Mouse (Mus musculus) heart, postnatal 25 days (tissue): ENCODE measurements around the gene Plekha5. TPM values are rescaled to one million over a fixed set of nuclear protein-coding genes. Genes with fewer than 3 reads are reported as not detected.
A peak's percentile ranks its signal among the peaks of the same experiment; 100 is the strongest.
"Not testable (repeated sequence)": the region's sequence is repeated elsewhere in the genome, so short reads cannot be mapped to it uniquely, and the experiment has no call there.

ENCODE experiments used
- DNase-seq: peaks from one replicate; pipeline ENCODE4 v3.0.0; 2022; ENCODE audit warnings: low spot score
- intact Hi-C: fragments of 180-260 bp; cut with DNase I; formaldehyde crosslinking; loops from one replicate; pipeline ENCODE4 v1.15.1; 2025
- total RNA-seq, 2 experiments: library from RNA; stranded (reverse); gene quantifications; 2 replicates each; pipeline ENCODE4 v1.2.3; 2021

The Plekha5 gene
- total RNA-seq, 2 experiments from 2014 or later: 27.2 to 31.0 TPM

GRCm38 (mm10) chr6:140559411-140559810, 135.6 kb downstream of the Plekha5 start:
- intact Hi-C loops: no loop called here
- DNase-seq: no peak

GRCm38 (mm10) chr6:140561151-140561916, 137.5 kb downstream of the Plekha5 start:
- intact Hi-C loops: no loop called here
- no peak for DNase-seq

- no peak for DNase-seq
- intact Hi-C loops: no loop called here
Observed at GRCm38 (mm10) chr6:140561917-140562590, 138.2 kb downstream of the Plekha5 start.

GRCm38 (mm10) chr6:140567199-140567598, 143.3 kb downstream of the Plekha5 start:
- intact Hi-C loops: no loop called here

DNA sequence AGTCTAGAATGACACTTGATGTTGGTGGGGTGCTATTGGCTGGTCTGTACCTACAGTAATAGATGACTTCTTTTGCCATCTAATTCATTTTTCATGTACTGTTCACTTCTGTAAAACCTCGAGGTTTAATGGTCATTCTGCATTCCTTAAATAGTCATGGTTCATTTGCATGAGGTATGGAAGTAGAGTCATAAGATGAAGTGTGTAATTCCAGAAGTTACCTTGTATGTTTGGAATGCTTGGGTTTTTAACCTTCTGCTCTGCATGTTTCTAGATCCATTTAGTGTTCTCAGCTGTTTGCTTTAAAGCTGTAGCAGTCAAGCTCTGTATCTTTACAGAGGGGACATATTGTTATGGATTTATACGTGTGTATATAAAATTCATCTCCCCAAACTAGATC, 144.0 kb downstream of the Plekha5 start:
- intact Hi-C loops: no loop called here
- no peak for DNase-seq

More at GRCm38 (mm10) chr6:140567199-140567598, 143.3 kb downstream of the Plekha5 start:
- no peak for DNase-seq

- intact Hi-C loops: no loop called here
- no peak for DNase-seq
Observed at GRCm38 (mm10) chr6:140570152-140570551, 146.3 kb downstream of the Plekha5 start.

DNA sequence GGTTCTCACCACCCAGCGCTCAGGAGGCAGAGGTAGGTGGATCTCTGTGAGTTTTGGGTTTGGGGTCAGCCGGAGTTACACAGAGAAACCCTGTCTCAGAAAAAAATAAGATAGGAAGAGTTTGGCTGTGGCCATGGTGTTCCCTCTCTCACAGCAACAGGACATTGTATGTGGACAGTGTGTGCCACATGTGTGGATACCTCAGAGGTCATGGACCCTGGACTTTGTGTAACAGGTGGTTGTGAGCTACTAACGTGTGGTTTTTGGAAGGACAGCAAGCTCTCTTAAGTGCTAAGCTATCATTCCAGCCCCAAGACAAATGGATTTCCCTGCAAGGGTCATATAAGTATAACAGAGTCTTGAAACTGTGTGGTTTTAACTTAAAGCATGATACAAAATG, 151.1 kb downstream of the Plekha5 start:
- no peak for DNase-seq
- intact Hi-C loops: no loop called here

- no peak for DNase-seq
- intact Hi-C loops: no loop called here
Observed at GRCm38 (mm10) chr6:140576133-140576532, 152.3 kb downstream of the Plekha5 start.

DNA sequence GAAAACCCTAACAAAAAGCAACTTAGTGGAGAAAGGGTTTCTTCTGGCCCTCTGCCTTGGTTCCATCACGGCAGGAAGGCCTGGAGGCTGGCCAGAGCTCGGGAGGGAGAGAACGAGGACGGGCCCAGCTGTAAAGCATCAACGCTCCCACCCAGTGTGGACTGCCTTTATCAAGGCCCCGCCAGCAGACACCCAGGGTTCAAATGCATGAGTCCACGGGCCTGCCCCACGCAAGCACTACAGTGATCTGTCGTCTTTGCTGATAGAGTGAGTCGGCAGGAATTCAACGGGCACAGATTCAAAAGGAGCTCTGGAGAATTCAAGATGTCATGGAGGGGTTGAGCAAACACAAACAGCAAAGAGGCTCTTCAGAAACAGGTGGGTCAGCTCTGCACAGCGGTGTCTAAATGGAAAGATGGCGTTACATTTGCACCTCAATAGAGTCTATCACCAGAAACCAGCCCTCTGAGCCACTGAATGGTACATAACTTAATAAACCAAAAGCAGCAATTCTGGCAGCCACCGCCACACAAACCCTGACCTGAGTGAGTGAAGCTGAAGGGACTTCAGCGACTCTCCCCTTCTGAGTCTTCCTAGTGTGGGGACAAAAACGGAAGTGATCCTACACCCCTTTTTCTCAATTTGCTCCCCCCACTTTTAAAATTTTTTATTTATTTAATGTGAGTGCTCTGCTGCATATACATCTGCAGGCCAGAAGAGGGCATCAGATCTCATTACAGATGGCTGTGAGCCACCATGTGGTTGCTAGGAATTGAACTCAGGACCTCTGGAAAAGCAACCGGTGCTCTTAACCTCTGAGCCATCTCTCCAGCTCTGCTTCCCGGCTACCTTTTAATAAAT, 153.3 kb downstream of the Plekha5 start:
- intact Hi-C loops: no loop called here
- no peak for DNase-seq

GRCm38 (mm10) chr6:140577822-140578170, 153.9 kb downstream of the Plekha5 start:
- intact Hi-C loops: no loop called here
- DNase-seq: no peak

DNA sequence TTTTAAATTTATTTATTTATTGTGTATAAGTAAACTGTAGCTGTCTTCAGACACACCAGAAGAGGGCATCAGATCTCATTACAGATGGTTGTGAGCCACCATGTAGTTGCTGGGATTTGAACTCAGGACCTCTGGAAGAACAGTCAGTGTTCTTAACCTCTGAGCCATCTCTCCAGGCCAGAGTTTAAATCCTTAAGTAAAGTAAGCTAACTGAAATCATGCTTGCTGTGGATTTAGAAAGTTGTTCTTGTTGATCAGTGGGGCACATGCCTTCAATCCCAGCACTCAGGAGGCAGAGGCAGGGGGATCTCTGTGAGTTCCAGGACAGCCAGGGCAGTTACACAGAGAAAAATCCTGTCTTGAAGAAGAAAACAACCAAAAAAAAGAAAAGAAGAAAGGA, 155.1 kb downstream of the Plekha5 start:
- DNase-seq, intact Hi-C loops: not testable (repeated sequence)

DNA sequence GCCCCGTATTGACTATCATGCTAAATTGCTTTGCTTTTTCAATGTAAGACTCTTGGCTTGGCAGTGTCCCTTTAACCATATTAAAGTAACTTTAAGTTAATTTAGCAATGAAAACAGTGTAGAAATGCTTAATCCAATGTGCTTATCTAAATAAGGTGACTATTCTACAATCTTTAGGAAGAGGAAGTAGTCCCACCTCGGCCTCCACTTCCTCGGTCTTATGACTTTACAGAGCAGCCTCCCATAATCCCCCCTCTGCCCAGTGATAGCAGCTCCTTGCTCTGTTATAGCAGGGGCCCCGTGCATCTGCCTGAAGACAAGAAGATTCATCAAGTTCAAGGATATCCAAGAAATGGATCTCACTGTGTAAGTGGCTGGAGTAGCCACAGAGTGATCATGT, 156.3 kb downstream of the Plekha5 start:
- no peak for DNase-seq
- intact Hi-C loops: no loop called here

- intact Hi-C loops: no loop called here
- no peak for DNase-seq
Observed at GRCm38 (mm10) chr6:140586714-140587259, 162.9 kb downstream of the Plekha5 start.

DNA sequence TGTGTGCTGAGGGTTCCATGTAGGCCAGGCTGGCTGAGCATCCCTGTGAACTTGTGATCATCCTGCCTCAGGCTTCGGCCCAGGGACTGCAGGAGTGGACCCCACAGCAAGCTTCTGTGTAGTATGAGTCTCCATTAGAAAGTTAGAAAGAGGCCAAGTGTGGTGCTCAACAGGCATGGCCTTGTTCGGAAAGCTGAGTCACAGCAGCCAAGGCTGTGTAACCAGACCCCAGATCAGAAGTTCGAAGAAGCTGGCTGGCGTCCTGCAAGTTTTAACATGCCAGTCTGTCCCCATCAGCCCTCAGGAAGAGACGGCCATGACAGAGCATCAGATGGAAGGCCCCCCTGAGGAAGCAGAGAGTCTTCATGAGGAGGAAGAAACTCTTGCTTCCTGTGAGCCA, 167.5 kb downstream of the Plekha5 start:
- intact Hi-C loops: no loop called here
- no peak for DNase-seq

DNA sequence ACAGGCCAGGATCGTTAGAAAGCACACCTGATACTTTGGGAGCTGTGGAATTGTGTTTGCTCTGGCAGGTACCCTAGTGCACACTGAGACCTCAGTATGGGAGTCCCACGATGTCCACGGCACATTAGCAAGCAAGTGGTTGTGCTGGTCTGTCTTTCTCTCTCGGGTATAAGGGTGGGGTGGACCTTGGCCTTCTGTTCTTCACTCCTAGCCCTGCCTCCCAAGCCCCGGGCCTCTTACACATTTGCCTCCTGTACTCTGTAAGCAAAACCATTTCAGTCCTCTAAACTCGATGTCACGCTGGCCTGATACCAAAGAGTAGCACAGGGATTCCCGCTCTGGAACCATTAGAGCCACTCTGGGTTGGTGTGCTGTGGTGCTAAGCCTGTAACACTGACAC, 168.9 kb downstream of the Plekha5 start:
- intact Hi-C loops: no loop called here
- DNase-seq: no peak

- intact Hi-C loops: no loop called here
- DNase-seq: peak; percentile 41
Observed at GRCm38 (mm10) chr6:140593420-140594170, 169.7 kb downstream of the Plekha5 start.

DNA sequence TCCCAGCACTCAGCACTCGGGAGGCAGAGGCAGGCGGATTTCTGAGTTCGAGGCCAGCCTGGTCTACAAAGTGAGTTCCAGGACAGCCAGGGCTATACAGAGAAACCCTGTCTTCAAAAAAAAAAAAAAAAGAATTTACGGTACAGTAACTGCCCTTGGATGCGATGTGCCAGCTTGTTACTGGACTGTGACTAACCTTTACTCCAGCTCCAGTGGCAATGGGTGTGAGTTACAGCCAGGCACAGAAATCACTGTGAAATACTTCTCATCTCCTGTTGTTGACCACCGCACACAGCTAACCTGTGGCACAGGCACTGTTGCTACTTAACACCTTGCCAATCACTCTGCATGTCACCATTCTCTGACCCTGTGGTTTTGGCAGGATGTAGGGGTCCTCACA, 171.7 kb downstream of the Plekha5 start:
- intact Hi-C loops, DNase-seq: not testable (repeated sequence)

- intact Hi-C loops: no loop called here
- no peak for DNase-seq
Observed at GRCm38 (mm10) chr6:140597381-140598329, 173.8 kb downstream of the Plekha5 start.

DNA sequence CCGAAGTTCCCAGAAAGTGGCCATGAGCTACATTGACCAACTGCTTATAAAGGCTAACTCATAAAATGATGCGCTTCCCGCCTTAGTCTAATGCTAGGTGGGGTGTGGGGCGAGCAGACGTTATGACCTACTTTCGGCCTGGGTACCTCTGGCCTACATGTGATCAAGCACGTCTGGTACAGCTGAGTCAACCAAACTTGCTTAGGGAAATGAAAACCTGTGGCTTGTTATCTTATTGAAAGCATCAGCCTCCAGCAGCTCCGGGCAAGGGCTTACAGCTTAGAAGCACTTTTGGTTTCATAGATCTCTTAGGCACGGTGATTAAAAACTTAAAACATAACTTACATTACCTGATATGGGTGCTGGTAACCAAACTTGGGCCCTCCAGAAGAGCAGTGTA, 174.7 kb downstream of the Plekha5 start:
- no peak for DNase-seq
- intact Hi-C loops: no loop called here
